Mouse (Mus musculus) midbrain, postnatal 0 days (tissue): ENCODE results near the gene 4930590J08Rik. TPM values are rescaled to one million over a fixed set of nuclear protein-coding genes. Genes with fewer than 3 reads are reported as not detected.

ENCODE experiments used
- ATAC-seq: fragments of 200-750 bp; cut with Nextera tagmentation; 2 replicates; pipeline ENCODE4 v1.8.0; 2017; ENCODE audit warnings: moderate number of reproducible peaks, mild to moderate bottlenecking, moderate TSS enrichment, moderate library complexity; ENCODE audit not compliant: low FRiP score
- DNase-seq: peaks from one replicate; pipeline ENCODE4 v3.0.0-alpha.2; 2015; ENCODE audit warnings: low spot score
- H3K27ac ChIP-seq: fragments of 300-500 bp; sonication (generic); 2 replicates; pipeline ENCODE4 v1.5.1; 2014; ENCODE audit warnings: low read depth, mild to moderate bottlenecking, low read length, mixed read lengths
- H3K27me3 ChIP-seq: fragments of 300-500 bp; sonication (generic); 2 replicates; pipeline ENCODE4 v1.6.1; 2014; ENCODE audit warnings: low read length, control low read depth, mixed read lengths; ENCODE audit not compliant: insufficient read depth
- H3K36me3 ChIP-seq: fragments of 300-500 bp; sonication (generic); 2 replicates; pipeline ENCODE4 v1.6.1; 2014; ENCODE audit warnings: low read length, control low read depth, mixed read lengths; ENCODE audit not compliant: insufficient read depth
- H3K4me1 ChIP-seq: fragments of 300-500 bp; sonication (generic); 2 replicates; pipeline ENCODE4 v1.6.1; 2014; ENCODE audit warnings: mild to moderate bottlenecking, control low read depth, antibody characterized with exemption, low read length, mixed read lengths; ENCODE audit not compliant: insufficient read depth
- H3K4me2 ChIP-seq: fragments of 300-500 bp; sonication (generic); 2 replicates; pipeline ENCODE4 v1.6.1; 2014; ENCODE audit warnings: low read depth, mild to moderate bottlenecking, low read length, mixed read lengths; ENCODE audit not compliant: poor library complexity, severe bottlenecking
- H3K4me3 ChIP-seq: fragments of 300-500 bp; sonication (generic); 2 replicates; pipeline ENCODE4 v1.5.1; 2014; ENCODE audit warnings: low read depth, mild to moderate bottlenecking, low read length, moderate library complexity
- H3K9ac ChIP-seq: fragments of 300-500 bp; sonication (generic); replicated peaks from 2 replicates; pipeline ENCODE4 v1.6.1; 2014; ENCODE audit warnings: mild to moderate bottlenecking, low read length, moderate library complexity, mixed read lengths; ENCODE audit not compliant: poor library complexity, severe bottlenecking
- H3K9me3 ChIP-seq: fragments of 300-500 bp; sonication (generic); 2 replicates; pipeline ENCODE4 v1.6.1; 2016; ENCODE audit warnings: low read length, control low read depth
- CTCF ChIP-seq: IDR thresholded peaks from 2 replicates; pipeline ENCODE4 v1.5.1; 2016; ENCODE audit warnings: antibody characterized with exemption, mild to moderate bottlenecking
- WGBS: fragments of 180-500 bp; shearing (Covaris S2); extraction: QIAGEN DNeasy Blood & Tissue Kit; methylation state at CpG from one replicate; pipeline ENCODE4 v1.1.7; 2014; 5-methylcytosine and 5-hydroxymethylcytosine counted together
- polyA plus RNA-seq: library from polyadenylated mRNA; unstranded; fragments of >200 nt; fragmentation: Nextera tagmentation; extraction: Ambion mirVana; gene quantifications from 2 replicates; pipeline ENCODE4 v1.2.1, GENCODE M21; 2015
- total RNA-seq: library from RNA; depleted of rRNA; stranded (reverse); fragments of >200 nt; gene quantifications from 2 replicates; pipeline ENCODE4 v1.2.3, GENCODE M21; 2014

Gene 4930590J08Rik
- total and polyA plus RNA-seq, 2 experiments from 2014 or later, result 0.78 to 2.1 TPM

- H3K36me3 ChIP-seq, result no peaks in the 10 kb centered on the region
- no peaks in the 10 kb centered on the region for H3K9me3 ChIP-seq
- ATAC-seq (no peak), DNase-seq (no peak)
- H3K27ac ChIP-seq, result no peak overlapping the region
- no peak overlapping the region for H3K4me2 ChIP-seq
- WGBS, result 74% methylated on average over 2 of the region's 2 CpGs
- no peak overlapping the region for H3K9ac ChIP-seq
- H3K4me1 ChIP-seq, result no peaks in the 10 kb centered on the region
- H3K27me3 ChIP-seq, result no peaks in the 10 kb centered on the region
- TF ChIP-seq CTCF, result no peak
- no peak overlapping the region for H3K4me3 ChIP-seq
Measured at GRCm38 (mm10) chr6:91872781-91873180, 29.8 kb upstream of the 4930590J08Rik start.

GRCm38 (mm10) chr6:91877885-91878651 is 24.5 kb upstream of the 4930590J08Rik start, which contains the start of gene Ccdc174:
TSS of gene Ccdc174 (plus strand) at chr6:91878053.
- H3K27me3 ChIP-seq, result no peaks in the 10 kb centered on the region
- peak; percentile 13; the same call in 1 of the 2 replicates for TF ChIP-seq CTCF
- peak; percentile 99 for DNase-seq
- H3K4me1 ChIP-seq, result no peaks in the 10 kb centered on the region
- peak within 1 kb of the TSS; percentile 80 for H3K9ac ChIP-seq
- WGBS, result under 1% methylated on average over 47 of the region's 47 CpGs
- H3K4me3 ChIP-seq, result peak within 1 kb of the TSS; percentile 73
- peak within 1 kb of the TSS; percentile 75 for H3K27ac ChIP-seq
- H3K4me2 ChIP-seq, result peak within 1 kb of the TSS; percentile 82
- peaks cover 10% of the 10 kb centered on the region for H3K36me3 ChIP-seq
- ATAC-seq, result peak; percentile 93
- H3K9me3 ChIP-seq, result no peaks in the 10 kb centered on the region

GRCm38 (mm10) chr6:91883859-91884258 is 18.8 kb upstream of the 4930590J08Rik start:
- TF ChIP-seq CTCF, result no peak
- H3K9ac ChIP-seq, result no peak overlapping the region
- H3K27me3 ChIP-seq, result no peaks in the 10 kb centered on the region
- no peak overlapping the region for H3K4me3 ChIP-seq
- peaks cover 54% of the 10 kb centered on the region for H3K36me3 ChIP-seq
- DNase-seq, result no peak
- H3K9me3 ChIP-seq, result no peaks in the 10 kb centered on the region
- H3K4me1 ChIP-seq, result no peaks in the 10 kb centered on the region
- WGBS, result 90% methylated on average over 2 of the region's 2 CpGs
- ATAC-seq, result no peak
- H3K27ac ChIP-seq, result no peak overlapping the region
- no peak overlapping the region for H3K4me2 ChIP-seq

GRCm38 (mm10) chr6:91889255-91889906 is 13.2 kb upstream of the 4930590J08Rik start:
- Histone ChIP-seq H3K4me2 (no peak overlapping the region), H3K4me3 (no peak overlapping the region), H3K27ac (no peak overlapping the region), H3K27me3 (no peaks in the 10 kb centered on the region), H3K9me3 (no peaks in the 10 kb centered on the region), H3K9ac (no peak overlapping the region), H3K4me1 (no peaks in the 10 kb centered on the region), H3K36me3 (peaks cover 54% of the 10 kb centered on the region)
- TF ChIP-seq CTCF, result no peak
- WGBS, result 81% methylated on average over 3 of the region's 3 CpGs
- DNase-seq, result no peak
- no peak for ATAC-seq

- Histone ChIP-seq H3K27me3 (no peaks in the 10 kb centered on the region), H3K4me1 (no peaks in the 10 kb centered on the region), H3K4me3 (no peak overlapping the region), H3K27ac (no peak overlapping the region), H3K9me3 (no peaks in the 10 kb centered on the region), H3K9ac (no peak overlapping the region), H3K36me3 (peaks cover 53% of the 10 kb centered on the region), H3K4me2 (no peak overlapping the region)
- no peak for TF ChIP-seq CTCF
- WGBS, result 95% methylated on average over 5 of the region's 5 CpGs
- DNase-seq (no peak), ATAC-seq (no peak)
Measured at GRCm38 (mm10) chr6:91890615-91891014, 12.0 kb upstream of the 4930590J08Rik start.

GRCm38 (mm10) chr6:91891776-91892175 is 10.8 kb upstream of the 4930590J08Rik start:
- no peaks in the 10 kb centered on the region for H3K27me3 ChIP-seq
- TF ChIP-seq CTCF, result no peak
- no peak overlapping the region for H3K27ac ChIP-seq
- H3K4me1 ChIP-seq, result no peaks in the 10 kb centered on the region
- H3K9me3 ChIP-seq, result no peaks in the 10 kb centered on the region
- DNase-seq, result no peak
- 95% methylated on average over 2 of the region's 2 CpGs for WGBS
- no peak for ATAC-seq
- H3K4me2 ChIP-seq, result no peak overlapping the region
- no peak overlapping the region for H3K9ac ChIP-seq
- no peak overlapping the region for H3K4me3 ChIP-seq
- H3K36me3 ChIP-seq, result peaks cover 49% of the 10 kb centered on the region
